Mouse (Mus musculus): ENCODE measurements around the gene Plekhg2. TPM values are rescaled to one million over a fixed set of nuclear protein-coding genes. Genes with fewer than 3 reads are reported as not detected.

The Plekhg2 gene
- polyA plus RNA-seq, 1 experiment: 20.4 TPM

GRCm38 (mm10) chr7:28384162-28384561 lies 11.8 kb upstream of the Plekhg2 start:
- DNase-seq (ENCODE audit: low read depth, low spot score): no peak
- 70% methylated on average over 6 of the region's 6 CpGs for WGBS

GRCm38 (mm10) chr7:28383606-28384005 lies 11.2 kb upstream of the Plekhg2 start:
- 63% methylated on average over 4 of the region's 4 CpGs for WGBS
- DNase-seq (ENCODE audit: low read depth, low spot score): no peak

- no peak for DNase-seq (ENCODE audit: low read depth, low spot score)
- 9% methylated on average over 11 of the region's 11 CpGs for WGBS
Measured at GRCm38 (mm10) chr7:28382981-28383396, 10.6 kb upstream of the Plekhg2 start.

GRCm38 (mm10) chr7:28382347-28382951 lies 10.1 kb upstream of the Plekhg2 start:
- 4% methylated on average over 11 of the region's 12 CpGs for WGBS
- no peak for DNase-seq (ENCODE audit: low read depth, low spot score)

GRCm38 (mm10) chr7:28381938-28382337 lies 9.5 kb upstream of the Plekhg2 start:
- DNase-seq (ENCODE audit: low read depth, low spot score): no peak
- WGBS: 0% methylated on average over 20 of the region's 20 CpGs

- 2% methylated on average over 30 of the region's 30 CpGs for WGBS
- no peak for DNase-seq (ENCODE audit: low read depth, low spot score)
Measured at GRCm38 (mm10) chr7:28381017-28381790, 8.8 kb upstream of the Plekhg2 start.

GRCm38 (mm10) chr7:28380237-28381016 lies 8.0 kb upstream of the Plekhg2 start, which contains the start of gene Zfp36:
Gene Zfp36, minus strand, starts transcription at chr7:28380253.
- no peak for DNase-seq (ENCODE audit: low read depth, low spot score)
- WGBS: 25% methylated on average over 17 of the region's 17 CpGs

- under 1% methylated on average over 53 of the region's 53 CpGs for WGBS
- DNase-seq (ENCODE audit: low read depth, low spot score): no peak
Measured at GRCm38 (mm10) chr7:28378769-28379651, 6.6 kb upstream of the Plekhg2 start.

GRCm38 (mm10) chr7:28378066-28378690 lies 5.8 kb upstream of the Plekhg2 start:
- DNase-seq (ENCODE audit: low read depth, low spot score): no peak
- under 1% methylated on average over 32 of the region's 32 CpGs for WGBS

GRCm38 (mm10) chr7:28377190-28378065 lies 5.0 kb upstream of the Plekhg2 start:
- DNase-seq (ENCODE audit: low read depth, low spot score): no peak
- WGBS: 6% methylated on average over 18 of the region's 18 CpGs

GRCm38 (mm10) chr7:28376011-28376771 lies 3.8 kb upstream of the Plekhg2 start:
- DNase-seq (ENCODE audit: low read depth, low spot score): no peak
- WGBS: under 1% methylated on average over 30 of the region's 30 CpGs

- under 1% methylated on average over 36 of the region's 36 CpGs for WGBS
- DNase-seq (ENCODE audit: low read depth, low spot score): no peak
Measured at GRCm38 (mm10) chr7:28375176-28375921, 3.0 kb upstream of the Plekhg2 start.

GRCm38 (mm10) chr7:28374647-28375046 lies 2.2 kb upstream of the Plekhg2 start:
- WGBS: 45% methylated on average over 10 of the region's 10 CpGs
- no peak for DNase-seq (ENCODE audit: low read depth, low spot score)

GRCm38 (mm10) chr7:28373891-28374495 lies 1.6 kb upstream of the Plekhg2 start:
- DNase-seq (ENCODE audit: low read depth, low spot score): no peak
- 33% methylated on average over 7 of the region's 7 CpGs for WGBS

- DNase-seq (ENCODE audit: low read depth, low spot score): no peak
Measured at GRCm38 (mm10) chr7:28373131-28373581, 757 bp upstream of the Plekhg2 start.

GRCm38 (mm10) chr7:28371514-28371989 lies 847 bp downstream of the Plekhg2 start:
- DNase-seq (ENCODE audit: low read depth, low spot score): no peak
- 1% methylated on average over 42 of the region's 43 CpGs for WGBS

More at GRCm38 (mm10) chr7:28373131-28373581, 757 bp upstream of the Plekhg2 start:
- WGBS: under 1% methylated on average over 9 of the region's 9 CpGs
